Mouse (Mus musculus) CD8-positive naive resting alpha-beta T cell, adult 57 days (primary cell): ENCODE results near the gene Olfr213. TPM values are rescaled to one million over a fixed set of nuclear protein-coding genes. Genes with fewer than 3 reads are reported as not detected.

Experiments
- total RNA-seq: library from RNA; stranded (reverse); gene quantifications from one replicate; pipeline ENCODE4 v1.2.4, GENCODE M21; 2023

Olfr213 gene
- not detected for total RNA-seq

GRCm38 (mm10) chr6:116538156-116538555 is at the start of gene Olfr213:
Gene Olfr213 (plus strand): TSS chr6:116538456.

DNA sequence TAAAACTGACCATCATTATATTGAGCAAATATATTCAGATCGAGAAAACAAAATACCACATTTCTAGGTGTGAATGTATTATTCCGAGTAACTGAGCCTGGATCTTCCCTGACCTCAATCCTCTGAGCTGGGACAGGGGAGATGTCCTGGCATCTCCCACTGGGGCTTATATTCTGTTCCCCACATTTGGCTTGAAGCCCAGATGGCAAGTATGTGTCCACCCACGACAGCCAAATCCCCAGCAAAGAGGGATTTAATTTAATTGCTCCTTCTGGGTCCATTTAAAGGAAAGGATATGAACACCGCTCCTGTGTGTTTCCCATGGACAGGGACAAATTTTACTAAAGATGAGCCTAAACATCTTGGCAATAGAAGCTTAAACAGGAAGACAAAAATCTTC is 49.5 kb upstream of the Olfr213 start, which contains the start of gene Olfr211:
Gene Olfr211, plus strand, starts transcription at position 301 of the 400 bp plus-strand sequence.

GRCm38 (mm10) chr6:116506302-116507003 is 31.8 kb upstream of the Olfr213 start, which contains the start of gene Olfr212:
Gene Olfr212 (plus strand): TSS chr6:116506516.

GRCm38 (mm10) chr6:116550841-116551240 is 12.6 kb downstream of the Olfr213 start, which contains the start of gene Gm5580:
Gene Gm5580 (plus strand): TSS chr6:116551141.

DNA sequence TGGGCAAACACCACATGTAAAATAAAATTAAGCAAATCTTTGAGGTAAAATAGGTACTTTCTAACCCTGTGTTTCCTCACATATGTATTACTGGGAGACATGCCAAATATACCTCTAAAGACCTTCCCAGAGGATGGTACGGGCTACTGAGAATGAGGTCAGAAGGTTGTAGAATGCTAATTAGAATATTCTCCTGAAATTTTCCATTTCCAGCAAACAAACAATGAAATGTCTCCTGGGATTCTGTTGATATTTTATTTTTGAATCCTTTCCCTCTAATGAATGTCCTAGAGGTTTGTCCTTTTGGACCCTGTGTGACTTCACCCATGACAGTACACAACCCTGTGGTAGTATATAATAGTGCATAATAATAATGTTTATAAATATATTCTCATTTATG is 15.7 kb downstream of the Olfr213 start, which contains the start of gene Olfr214:
Gene Olfr214, plus strand, starts transcription at position 301 of the 400 bp plus-strand sequence.

DNA sequence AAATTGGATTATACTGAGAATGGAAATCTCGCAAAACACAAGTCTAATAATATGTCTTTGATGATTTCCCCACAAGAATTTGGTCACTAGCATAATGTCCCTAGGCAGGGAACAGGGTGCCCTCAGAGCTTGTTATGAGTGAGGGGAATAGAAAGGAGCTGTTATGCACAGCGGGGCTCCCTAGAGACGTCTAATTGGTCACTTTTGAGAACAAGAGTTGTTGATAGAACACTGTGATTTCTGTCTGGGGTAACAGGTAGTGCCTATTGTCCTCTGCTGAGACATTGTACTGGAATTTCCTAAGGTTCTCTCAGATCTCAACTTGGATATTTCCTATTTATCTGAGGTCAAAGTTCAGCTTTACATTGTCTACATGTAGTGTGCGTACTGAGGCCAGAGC is 45.8 kb downstream of the Olfr213 start, which contains the start of gene Olfr215:
Gene Olfr215, minus strand, starts transcription at position 101 of the 400 bp plus-strand sequence.

Other genes with a start within 250 kb of the Olfr213 start
- gene March8, start 200.4 kb upstream of the Olfr213 start, total RNA-seq, result 0.83 TPM
- 0.77 TPM for gene Alox5, start 77.3 kb upstream of the Olfr213 start, total RNA-seq
- gene Olfr211, start 49.4 kb upstream of the Olfr213 start, total RNA-seq, result not detected
- gene Olfr212, start 31.9 kb upstream of the Olfr213 start, total RNA-seq, result not detected
- gene Gm5580, start 12.7 kb downstream of the Olfr213 start, total RNA-seq, result 2.8 TPM
- not detected for gene Olfr214, start 15.8 kb downstream of the Olfr213 start, total RNA-seq
- not detected for gene Olfr215, start 45.7 kb downstream of the Olfr213 start, total RNA-seq
- 24.8 TPM for gene Zfp422, start 90.5 kb downstream of the Olfr213 start, total RNA-seq
- gene Depp1, start 112.2 kb downstream of the Olfr213 start, total RNA-seq, result not detected
- 3.6 TPM for gene Rassf4, start 135.5 kb downstream of the Olfr213 start, total RNA-seq
- gene Tmem72, start 178.5 kb downstream of the Olfr213 start, total RNA-seq, result 0.15 TPM